Mouse (Mus musculus): ENCODE measurements around the gene Olfr414.

Gene Olfr414

GRCm38 (mm10) chr1:174423764-174424163, at the start of gene Olfr414:
Gene Olfr414 (plus strand): TSS chr1:174424064.
- no peak for DNase-seq (ENCODE audit: low read depth, low spot score)

DNA sequence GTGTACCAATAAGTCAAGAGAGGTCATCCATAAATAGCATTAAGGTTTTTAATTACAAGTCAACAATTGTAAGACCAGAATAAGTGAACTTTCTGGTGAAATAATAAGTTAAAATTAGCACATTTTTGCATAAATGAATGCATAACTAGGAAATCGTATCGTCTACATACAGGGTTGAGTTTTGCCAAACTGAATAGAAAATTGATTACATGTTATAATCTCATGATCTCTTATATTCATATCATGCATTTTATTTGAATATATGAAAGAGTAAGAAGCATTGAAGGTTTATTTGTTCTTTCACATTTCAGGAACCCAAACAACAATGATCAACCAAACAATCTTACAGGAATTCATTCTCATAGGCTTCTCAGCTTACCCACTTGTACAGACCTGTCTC, 33.1 kb upstream of the Olfr414 start, which contains the start of gene Olfr248:
Gene Olfr248, plus strand, starts transcription at position 301 of the 400 bp plus-strand sequence.
- DNase-seq (ENCODE audit: low read depth, low spot score): no peak

DNA sequence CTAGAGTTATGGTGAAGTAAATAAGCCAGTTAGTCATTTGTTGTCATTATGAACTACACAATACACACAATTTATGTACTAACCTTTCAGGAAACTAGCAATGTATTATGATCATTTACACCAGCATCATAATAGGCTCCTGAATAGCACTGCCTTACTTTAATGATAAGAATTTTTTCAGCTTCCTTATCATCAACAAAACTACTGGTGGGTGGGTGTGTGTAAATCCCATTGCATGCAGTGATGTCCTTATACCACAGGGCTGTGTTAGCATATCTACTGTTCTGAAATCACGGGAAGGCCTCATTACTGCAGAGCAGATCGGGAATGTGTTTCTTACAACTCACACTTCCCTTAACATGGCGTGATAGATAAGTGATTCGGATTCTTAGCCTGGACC, 905 bp upstream of the Olfr414 start:
- DNase-seq (ENCODE audit: low read depth, low spot score): no peak

DNA sequence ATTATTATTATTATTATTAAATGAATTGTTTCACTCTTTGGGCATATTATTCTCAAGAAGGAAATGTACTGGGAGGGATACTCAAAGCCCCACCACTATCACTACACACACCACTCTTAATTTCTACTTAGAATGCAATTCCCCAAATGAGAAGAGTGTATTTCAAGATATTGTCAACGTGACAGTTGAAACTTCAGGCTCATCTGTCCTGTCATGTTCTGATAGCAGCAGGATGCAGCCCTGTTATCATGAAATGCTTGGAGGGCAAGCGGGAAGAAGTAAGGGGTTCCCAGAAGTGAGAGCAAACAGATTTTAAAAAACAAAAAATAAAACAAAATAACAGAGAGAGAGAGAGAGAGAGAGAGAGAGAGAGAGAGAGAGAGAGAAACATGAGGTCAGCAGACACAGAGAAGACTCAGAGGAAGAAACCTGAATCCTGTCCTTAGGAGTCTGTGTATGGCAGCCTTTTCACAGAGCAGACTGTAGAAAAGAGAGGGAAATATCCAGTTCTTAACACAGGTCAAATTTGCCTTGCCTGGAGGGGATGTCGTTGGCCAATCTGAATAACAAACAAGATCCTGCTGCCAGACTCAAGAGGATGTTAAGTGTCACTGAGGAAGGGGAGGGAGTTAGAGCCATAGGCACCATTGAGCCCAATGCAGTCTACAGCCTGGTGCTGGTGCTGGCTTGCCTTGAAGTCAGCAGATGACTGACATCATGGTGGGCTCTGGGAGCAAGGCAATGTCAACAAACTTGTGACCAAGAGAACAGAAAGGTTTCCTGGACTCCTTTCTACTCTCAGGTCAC, 2.5 kb downstream of the Olfr414 start:
- no peak for DNase-seq (ENCODE audit: low read depth, low spot score)

DNA sequence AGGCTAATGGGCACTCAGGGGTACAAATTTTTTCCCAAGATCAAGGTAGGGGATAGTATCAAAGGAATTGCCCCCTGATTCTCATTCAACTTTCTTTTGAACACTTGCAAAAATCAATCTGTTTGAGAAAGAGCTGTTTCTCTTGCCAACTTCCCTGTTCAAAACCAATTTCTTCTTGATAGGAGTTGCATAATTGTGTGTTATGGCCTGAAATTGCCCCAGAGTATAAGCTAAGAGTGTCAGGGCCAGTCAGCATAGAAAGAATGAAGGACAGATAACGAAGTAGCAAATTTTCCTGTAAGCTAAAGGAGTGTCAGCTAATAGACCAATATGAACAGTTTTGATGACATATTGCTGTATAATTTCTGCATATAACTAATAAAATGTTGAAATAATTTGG, 3.5 kb downstream of the Olfr414 start:
- DNase-seq (ENCODE audit: low read depth, low spot score): no peak

- DNase-seq (ENCODE audit: low read depth, low spot score): no peak
These were observed 4.5 kb downstream of the Olfr414 start for GRCm38 (mm10) chr1:174428407-174428806.

- no peak for DNase-seq (ENCODE audit: low read depth, low spot score)
These were observed 10.3 kb downstream of the Olfr414 start for GRCm38 (mm10) chr1:174434121-174434520.

GRCm38 (mm10) chr1:174441782-174442181, 17.9 kb downstream of the Olfr414 start, which contains the start of gene Olfr220:
Gene Olfr220 (plus strand): TSS chr1:174442082.
- DNase-seq (ENCODE audit: low read depth, low spot score): no peak

DNA sequence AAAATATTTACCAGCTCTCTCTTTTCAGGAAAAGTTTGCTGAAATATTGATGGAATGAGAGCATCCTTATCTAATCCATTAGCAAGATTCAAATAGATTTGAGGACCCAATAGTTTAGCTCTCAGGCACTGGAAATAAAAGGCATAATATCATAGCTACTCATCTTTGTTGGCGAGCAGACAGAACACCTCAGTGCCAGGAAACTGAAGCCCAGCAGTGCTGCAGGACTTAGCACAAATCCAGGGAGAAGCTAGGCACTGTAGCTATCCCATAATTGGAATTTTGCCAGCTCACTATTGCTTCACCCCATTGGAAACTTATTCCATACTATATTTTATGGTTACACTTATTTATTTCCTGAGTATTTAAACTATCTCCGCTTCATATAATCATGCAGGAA, 31.2 kb downstream of the Olfr414 start:
- DNase-seq (ENCODE audit: low read depth, low spot score): no peak

GRCm38 (mm10) chr1:174465385-174465784, 41.5 kb downstream of the Olfr414 start:
- no peak for DNase-seq (ENCODE audit: low read depth, low spot score)

GRCm38 (mm10) chr1:174466240-174466639, 42.4 kb downstream of the Olfr414 start:
- peak; percentile 61 for DNase-seq (ENCODE audit: low read depth, low spot score)

GRCm38 (mm10) chr1:174469736-174470135, 45.9 kb downstream of the Olfr414 start:
- peak; percentile 58 for DNase-seq (ENCODE audit: low read depth, low spot score)

- no peak for DNase-seq (ENCODE audit: low read depth, low spot score)
These were observed 58.7 kb downstream of the Olfr414 start for GRCm38 (mm10) chr1:174482567-174482966.
